Mouse (Mus musculus) gastrocnemius, postnatal 36 days (tissue): ENCODE results near the gene Rgs9. TPM values are rescaled to one million over a fixed set of nuclear protein-coding genes. Genes with fewer than 3 reads are reported as not detected.
"Not testable (repeated sequence)": the region's sequence is repeated elsewhere in the genome, so short reads cannot be mapped to it uniquely, and the experiment has no call there.

Source experiments
- DNase-seq, 2 experiments: peaks; one replicate each; pipeline ENCODE4 v3.0.0; 2022
- intact Hi-C: fragments of 180-260 bp; cut with DNase I; formaldehyde crosslinking; loops from one replicate; pipeline ENCODE4 v1.15.1; 2025
- total RNA-seq, 2 experiments: library from RNA; stranded (reverse); gene quantifications; 2 replicates each; pipeline ENCODE4 v1.2.3; 2021

Gene Rgs9
- total RNA-seq, 2 experiments from 2014 or later: not detected

DNA sequence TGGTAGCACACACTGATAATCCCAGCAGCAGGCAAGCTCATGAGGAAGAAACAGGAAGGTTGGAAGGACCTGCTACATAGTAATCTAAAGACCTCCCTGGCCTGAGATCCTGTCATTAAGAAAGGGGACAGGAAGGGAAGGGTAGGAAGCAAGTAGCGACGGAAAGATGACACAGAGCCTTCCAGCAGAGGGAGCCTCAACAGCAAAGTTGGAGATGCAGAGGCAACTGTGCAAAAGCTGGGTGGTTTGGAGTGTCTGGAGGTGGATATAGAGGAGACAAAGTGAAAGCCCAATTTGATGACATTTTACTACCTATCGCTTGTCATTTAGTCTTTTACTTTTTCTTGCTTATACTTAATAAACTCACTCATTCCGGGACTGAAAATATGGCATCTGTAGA lies 19.0 kb upstream of the Rgs9 start:
- intact Hi-C loops: loop anchor here (5.0 kb wide), 1 partner anchor 270 kb away; no protein-coding TSS in a partner anchor
- no peak for DNase-seq

DNA sequence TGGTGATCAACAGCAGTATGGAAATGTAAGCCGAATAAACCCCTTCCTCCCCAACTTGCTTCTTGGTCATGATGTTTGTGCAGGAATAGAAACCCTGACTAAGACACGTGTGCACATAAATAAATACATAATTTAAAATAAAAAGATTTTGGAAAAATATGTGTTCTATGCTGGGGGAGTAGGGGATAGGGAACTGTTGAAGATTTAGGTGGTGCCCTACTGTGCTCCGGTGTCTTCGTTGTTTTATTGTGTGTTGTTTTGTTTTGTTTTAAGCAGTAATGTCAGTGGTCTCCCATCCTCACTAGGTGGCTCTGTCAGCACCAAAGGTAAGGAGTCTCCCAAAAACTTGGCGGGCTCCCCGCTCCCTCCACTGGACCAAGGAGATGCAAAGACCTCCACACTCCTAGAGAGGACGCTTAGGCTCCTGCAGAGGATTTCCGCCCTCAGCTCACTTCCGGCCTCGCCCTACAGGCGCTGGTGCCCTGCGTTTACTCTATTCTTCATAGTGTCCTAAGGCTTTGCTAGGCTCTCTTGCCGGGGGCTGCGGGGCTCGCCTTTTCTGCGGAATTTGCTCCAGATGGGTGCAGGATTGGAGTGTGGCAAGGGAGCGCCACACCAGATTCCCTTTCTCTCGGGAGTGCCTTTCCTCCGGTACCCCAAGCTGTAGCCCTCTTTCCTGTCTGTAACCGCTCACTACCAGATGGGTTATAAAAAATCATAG lies 14.1 kb upstream of the Rgs9 start:
- intact Hi-C loops: no loop called here
- DNase-seq: peak; percentile 49 to 58

DNA sequence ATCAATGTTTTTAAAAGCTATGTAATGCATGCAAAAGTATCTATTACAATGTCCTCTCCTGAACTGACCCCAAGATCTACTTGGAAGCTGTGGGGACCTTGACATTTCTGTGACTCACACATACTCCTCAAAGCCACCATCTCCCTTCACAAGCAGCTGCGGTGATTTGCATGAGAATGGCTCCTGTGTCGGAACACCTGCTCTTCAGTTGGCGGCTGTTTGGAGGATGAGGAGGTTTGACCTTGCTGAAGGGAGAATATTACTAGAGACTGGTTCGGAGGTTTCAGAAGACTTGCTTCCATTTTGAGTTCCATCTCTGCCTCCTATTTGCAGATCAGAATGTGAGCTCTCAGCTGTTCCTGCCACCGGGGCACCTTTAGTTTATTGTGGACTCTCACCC lies 7.8 kb upstream of the Rgs9 start:
- intact Hi-C loops: no loop called here
- no peak for DNase-seq

DNA sequence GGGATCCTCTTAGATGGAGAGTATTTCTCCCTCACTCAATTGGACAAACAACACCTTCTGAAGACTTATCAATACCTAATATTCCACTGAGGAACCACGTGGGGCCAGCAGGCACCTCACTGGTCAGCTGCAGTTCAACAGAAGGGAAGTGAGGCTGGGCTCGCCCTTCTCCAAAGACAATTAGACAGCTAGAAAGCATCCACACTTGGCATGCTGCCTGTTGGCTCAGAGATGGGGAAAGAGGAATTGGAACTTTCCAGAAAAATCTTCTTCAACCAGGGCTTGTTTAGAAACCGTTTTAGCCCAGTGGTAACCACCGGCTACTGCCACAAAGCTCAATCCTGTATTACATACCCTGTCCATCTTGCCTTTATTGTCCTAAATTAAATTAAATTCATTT lies 4.4 kb upstream of the Rgs9 start:
- intact Hi-C loops: no loop called here
- DNase-seq: peak; percentile 27 to 30

DNA sequence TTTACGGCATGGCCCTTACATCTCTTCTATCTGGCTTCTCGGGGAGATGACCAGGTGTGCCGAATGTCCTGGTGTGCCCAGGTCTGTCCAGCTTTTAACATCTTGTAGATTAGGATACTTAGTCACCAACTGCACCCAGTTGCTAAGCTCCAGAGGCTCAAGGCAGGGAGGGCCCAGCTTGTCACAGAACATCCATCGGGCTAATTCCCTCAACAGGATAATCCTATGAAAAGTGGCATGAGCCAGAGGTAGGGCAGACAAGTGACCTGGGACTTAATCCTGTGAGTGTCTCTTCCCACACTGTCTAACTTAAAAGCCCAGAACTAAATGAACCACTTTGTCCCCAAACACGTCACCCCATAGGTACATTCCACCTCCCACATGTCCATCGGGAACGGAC lies 898 bp downstream of the Rgs9 start:
- DNase-seq: no peak
- intact Hi-C loops: no loop called here

DNA sequence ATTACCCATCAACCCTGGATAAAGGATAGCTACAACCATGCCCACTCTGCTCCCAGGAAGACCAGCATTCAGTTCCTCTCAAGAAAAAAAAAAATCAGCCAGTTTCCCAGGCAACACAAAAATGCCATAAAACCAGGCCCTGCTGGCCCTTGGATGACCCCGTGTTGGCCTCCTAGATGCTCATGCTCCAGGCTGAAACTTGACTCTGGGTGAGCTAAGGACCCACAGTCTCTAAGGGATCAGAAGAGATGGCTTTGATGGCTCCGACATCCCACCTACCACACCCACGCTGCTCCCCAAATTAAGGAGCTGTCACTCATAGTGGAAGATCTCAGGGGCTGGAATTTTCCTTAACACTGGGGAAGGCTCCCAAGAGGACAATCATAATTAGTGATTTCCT lies 5.9 kb downstream of the Rgs9 start:
- intact Hi-C loops: no loop called here
- DNase-seq: no peak

DNA sequence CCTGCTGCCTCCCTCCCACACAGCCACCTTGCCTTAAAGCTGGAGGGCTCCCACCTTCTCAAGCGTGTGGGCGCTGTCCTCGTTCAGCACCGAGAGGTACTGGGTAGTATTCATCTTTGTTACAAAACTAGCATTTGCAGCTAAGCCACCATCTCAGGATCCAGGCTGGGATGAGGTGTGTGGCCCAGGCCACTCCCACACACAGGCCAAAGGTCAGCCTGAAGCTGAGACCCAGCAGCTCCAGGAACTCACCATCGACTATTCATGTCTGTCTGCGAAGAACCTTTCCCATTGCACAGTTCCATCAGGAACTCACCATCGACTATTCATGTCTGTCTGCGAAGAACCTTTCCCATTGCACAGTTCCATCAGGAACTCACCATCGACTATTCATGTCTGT lies 8.6 kb downstream of the Rgs9 start:
- DNase-seq, intact Hi-C loops: not testable (repeated sequence)

DNA sequence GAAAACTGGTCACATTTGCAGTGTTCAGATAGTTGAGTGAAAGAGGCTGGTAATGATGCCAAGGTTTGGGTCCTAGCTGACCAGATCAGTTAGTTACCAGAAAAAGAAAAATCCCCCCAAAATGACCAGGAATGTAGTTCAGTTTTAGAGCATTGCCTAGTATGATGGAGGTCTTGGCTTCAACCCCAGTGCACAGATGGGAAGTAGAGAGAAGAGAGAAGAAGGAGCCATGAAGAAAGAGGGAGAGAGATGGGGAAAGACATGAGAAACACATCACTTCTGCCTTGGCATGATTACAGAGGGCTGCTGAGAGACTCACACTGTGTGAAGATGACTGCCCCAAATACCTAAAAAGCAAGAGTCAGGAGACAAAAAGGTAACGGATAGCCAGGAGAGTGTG lies 13.1 kb downstream of the Rgs9 start:
- intact Hi-C loops: no loop called here
- DNase-seq: no peak

DNA sequence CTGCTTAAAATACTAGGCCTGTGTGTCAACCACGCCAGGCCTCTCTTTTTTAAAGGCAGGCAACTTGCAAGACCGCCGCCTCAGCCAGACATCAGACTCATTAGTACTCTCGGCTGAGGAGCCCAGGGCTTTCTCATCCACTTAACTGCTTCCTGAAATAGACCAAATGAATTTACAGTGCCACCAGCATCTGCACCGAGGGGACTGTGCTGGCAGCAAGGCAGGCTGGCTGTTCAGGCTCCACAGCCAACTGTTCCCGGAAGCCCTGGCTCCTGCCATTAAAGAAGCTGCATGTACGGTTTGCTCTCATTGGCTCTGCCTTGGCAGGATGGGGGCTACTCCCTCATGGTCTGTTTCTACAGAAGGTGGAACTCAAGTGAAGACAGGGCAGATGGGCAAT lies 19.7 kb downstream of the Rgs9 start:
- intact Hi-C loops: no loop called here
- DNase-seq: no peak

DNA sequence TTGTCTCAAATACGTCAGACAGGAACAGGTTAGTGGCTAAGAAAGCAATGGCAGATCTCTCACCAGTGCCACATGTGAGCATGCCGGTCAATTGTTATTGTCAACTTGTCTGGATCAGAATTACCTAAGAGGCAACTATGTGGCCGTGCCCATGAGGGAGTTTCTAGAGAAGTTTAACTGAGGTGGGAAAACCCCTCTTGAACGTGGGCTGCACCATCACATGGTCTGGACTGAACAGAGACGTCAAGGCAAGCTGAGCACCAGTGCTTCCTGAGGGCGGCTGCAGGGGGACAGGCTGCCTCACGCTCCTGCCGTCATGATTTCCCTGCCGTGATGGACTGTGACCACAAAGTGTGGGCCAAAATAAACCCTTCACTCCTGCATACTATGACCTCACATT lies 26.5 kb downstream of the Rgs9 start:
- no peak for DNase-seq
- intact Hi-C loops: no loop called here

DNA sequence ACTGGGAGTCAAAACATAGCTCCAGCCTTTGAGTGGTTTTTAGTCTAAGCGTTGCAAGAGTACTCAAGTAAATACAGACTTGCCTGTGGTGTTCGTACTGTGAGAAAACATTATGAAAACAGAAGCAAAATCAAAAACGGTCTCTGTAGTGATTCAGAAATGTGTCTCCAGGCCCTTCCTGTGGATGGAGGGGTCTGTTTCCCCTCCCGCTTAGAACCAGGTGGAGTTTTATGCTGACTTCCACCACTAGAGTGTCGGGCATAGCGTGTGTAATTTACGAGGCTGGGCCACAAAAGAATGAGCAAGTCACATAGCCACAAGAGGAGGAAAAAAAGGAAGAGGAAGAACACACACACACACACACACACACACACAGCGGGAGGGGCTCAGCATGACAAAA lies 27.6 kb downstream of the Rgs9 start:
- DNase-seq: no peak
- intact Hi-C loops: no loop called here

DNA sequence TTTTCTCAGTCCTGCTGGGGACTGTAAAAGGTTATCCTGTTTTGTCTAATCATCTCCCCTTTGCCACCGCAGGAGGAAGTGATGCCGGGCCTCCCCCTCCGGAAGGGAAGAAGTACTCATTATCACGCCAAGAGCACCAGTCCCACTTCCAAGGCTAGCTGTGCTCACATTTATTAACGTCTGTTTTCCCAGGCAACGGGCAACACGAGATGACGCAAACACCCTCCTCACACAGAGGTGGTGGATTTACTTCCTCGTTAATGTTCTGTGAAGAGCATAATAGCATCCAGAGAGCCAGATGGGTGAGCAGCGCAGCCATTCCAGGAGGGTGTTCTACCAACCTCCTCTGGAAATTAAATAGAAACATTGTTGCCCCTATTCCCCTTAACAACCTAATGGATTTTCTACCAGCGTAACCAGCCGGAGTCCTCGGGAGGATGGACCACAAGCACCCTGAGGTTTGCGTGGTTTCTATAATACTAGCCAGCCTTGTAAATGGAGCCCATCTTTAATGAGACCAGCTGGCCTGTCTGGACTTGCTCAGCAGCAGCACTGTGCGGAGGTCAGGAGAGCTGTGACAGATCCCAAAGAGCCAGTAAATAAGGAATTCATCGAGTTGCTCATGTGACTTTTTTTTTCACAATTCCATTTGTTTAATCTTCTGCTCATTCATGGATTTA lies 28.1 kb downstream of the Rgs9 start:
- intact Hi-C loops: no loop called here

DNA sequence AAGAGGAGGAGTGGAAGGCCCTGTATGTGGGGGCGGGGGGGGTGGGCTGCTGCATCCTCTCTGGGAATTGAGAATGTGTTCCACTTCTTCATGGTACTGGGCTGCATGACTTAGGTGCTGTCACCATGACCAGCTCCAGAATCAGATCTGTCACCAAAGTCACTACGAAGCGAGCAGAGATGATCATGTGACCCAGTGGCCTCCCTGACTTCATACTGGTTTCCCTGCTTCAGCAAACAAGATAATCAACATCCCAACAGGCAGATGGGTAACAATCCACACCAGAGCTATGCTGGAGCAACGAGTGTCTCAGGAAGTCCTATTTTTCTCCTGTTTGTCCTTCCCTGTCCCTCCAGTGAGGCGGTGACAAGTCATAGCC lies 28.7 kb downstream of the Rgs9 start:
- DNase-seq: no peak
- intact Hi-C loops: no loop called here

More for the DNA sequence above, 28.1 kb downstream of the Rgs9 start:
- no peak for DNase-seq

DNA sequence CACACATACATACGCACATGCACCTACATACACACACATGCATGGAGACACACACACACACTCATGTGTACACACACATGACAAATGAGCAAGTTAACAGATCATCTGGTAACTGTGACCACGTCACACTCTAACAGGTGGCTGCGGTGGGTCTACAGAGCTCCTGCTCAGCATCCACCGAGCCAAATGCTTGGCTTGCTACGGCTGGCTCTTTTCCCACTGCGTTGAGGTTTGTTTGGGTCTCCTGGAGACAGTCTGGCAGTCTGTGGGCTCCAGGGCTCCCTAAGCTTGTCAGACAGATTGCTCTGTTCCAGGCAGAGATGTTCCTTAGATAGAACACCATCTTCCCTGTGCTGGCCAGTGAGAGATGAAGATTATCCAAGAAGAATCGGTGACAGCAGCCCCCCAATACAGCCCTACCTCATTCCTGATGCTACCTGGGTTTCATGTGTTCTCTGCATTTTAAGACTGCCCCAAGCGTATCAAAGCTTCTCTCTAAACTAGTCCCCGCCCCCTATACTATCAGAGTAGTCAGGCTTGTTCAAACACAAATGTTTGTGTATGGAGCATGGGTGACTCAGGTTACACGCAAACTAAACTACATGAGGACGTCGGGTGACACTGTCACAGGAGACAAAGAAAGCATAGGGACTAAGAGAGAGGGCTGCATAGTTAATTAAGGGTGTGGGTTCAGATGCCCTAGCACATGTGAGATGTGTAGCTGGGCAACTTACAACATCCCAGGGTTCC lies 31.6 kb downstream of the Rgs9 start:
- DNase-seq: no peak
- intact Hi-C loops: no loop called here

DNA sequence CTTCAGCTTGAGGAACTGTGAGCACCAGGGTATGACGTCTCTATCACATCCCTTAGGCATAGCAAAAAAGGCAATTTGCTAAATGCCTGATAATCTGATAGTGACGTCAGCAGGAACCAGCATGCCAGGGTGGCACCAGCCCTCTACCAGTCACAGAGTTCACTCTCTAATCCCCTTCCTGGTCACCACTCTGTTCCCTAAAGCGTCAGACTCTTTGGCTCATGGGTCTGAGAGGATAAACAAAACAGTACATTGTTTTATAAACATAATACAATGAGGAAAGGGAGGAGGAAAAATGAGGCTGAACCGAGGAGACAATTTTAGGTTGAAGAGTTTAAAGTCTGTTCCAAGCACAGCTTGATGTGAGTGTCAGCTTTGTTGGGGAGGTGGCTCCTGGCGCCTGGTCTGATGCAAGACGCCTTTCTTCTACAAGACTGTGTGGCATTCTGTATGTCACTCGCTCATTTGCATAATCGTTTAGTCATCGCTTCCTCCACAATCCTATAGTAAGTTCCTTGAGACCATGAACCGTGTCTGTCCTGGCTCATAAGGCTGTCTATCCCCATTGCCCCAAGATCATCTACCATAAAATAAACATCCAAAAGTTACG lies 33.7 kb downstream of the Rgs9 start:
- no peak for DNase-seq
- intact Hi-C loops: no loop called here

DNA sequence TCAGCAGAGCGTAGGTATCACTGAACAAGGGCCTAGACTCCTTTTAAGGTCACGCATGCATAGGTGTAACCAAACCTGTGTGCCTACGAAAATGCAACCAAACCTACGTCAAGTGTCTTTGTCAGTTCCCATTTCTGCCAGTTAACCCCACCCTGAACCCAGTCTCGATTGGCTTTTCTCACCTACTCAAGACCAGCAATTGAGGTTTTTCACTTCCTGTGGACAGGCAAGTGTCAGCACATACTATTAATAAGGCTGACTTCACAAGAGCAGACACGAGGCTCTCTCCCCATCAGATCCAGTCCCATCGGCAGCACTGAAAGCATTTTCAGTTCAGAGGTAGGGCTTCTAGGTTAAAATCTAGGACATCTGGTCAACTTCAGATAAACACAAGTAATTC lies 37.4 kb downstream of the Rgs9 start:
- no peak for DNase-seq
- intact Hi-C loops: no loop called here

DNA sequence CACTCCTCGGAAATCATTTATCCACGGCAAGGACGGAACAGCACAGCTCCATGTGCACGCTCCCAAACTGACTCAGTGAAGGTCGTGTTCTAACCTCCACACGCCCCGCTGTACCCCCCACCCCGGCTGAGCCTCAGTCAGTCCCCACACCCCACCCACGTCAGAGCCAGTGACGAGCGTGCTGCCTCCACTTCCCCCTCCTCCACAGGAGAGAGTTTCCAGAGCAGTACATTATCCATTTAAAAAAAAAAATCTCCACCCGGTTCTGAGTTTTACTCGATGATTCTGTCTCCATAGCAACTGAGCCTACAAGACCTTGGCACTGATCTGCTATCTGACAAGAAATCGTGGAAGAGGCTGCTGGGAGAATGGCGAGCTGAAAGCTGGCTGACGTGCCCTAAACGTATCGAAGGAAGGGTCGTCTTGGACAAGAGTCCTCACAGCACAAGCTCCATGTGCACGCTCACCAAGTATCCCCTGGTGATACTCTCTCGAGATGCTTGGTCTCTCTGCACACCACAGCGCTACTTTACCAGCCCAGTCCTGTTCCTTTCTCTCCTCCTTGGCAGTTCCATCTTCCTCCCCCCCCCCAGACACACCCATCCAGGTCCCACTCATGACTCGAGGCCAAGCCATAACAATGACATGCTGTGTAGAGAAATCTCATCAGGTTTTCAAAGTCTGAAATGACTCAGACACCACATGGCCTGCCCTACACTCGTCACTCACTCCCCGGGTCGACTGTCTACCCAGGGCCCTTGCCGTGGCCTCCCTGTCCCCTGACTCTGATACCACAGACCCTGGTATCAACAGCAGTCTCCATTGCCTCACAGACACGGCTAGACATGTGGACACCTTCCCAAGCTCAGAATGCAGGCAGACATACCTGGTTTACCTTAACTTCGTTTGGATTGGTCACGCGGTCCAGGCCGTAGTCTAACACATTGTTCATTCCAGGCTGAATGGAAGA lies 38.7 kb downstream of the Rgs9 start:
- no peak for DNase-seq
- intact Hi-C loops: no loop called here

DNA sequence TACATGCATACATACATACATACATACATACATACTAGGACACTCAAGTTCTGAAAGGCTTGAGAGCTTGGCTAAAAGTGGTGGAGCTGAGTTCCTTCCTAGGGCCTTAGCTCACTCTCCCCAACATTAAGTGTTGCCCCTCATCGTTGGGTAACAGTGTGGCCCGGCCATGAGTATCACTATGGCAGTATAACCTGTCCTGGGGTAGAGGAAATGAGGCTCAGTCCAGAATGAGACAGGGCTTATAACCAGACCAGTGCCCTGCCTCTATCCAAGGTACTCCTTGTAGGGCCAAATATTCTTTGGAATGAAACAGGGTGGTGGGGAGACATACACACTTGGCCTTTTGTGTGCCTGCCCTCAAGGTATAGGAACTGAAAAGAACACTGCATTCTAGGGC lies 40.1 kb downstream of the Rgs9 start:
- DNase-seq: no peak
- intact Hi-C loops: no loop called here

DNA sequence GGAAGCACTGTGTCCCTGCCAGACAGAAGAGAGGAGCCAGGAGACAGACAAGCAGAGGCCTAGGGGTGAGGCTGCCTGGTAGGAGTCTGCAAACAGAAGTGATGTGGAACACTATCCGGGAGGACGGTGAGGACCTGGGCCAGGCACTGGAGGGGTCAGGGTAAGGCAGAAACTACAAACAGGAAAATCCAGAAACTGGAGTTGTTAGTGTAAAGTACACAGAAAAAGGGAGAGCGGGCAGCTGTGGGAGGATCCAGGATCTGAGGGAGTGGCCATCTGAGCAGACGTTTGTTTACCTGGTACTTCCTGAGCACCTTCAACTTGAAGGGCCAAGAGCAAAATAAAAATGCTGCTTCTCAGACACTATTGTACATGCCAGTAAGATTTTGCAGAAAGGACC lies 42.9 kb downstream of the Rgs9 start:
- no peak for DNase-seq
- intact Hi-C loops: no loop called here

DNA sequence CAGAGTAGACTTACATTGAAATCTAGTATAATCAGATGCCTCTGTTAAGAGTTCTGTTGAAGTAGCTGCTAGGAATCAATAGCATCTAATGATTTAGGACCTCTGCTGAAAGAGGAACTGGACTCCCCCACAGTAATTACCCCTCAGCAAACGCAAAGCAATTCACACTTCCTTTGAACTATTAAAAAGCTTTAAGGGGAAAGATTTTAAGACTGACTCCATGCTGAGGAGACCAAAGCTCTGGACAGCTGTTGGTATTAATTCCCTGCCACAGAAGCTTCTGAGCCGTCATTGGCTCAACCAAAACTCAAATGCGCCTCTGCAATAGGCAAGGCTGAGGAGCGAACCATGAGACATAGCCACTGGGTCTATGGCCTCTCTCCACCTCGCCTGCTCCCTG lies 45.4 kb downstream of the Rgs9 start:
- no peak for DNase-seq
- intact Hi-C loops: no loop called here
